Mouse (Mus musculus) heart, embryonic 11.5 days (tissue): ENCODE results near the gene Neurl1a. TPM values are rescaled to one million over a fixed set of nuclear protein-coding genes. Genes with fewer than 3 reads are reported as not detected.
"Not testable (repeated sequence)": the region's sequence is repeated elsewhere in the genome, so short reads cannot be mapped to it uniquely, and the experiment has no call there.

Source experiments
- ATAC-seq: fragments of 200-750 bp; cut with Nextera tagmentation; replicated peaks from 2 replicates; pipeline ENCODE4 v1.8.0; 2017; ENCODE audit warnings: moderate library complexity; ENCODE audit not compliant: insufficient number of reproducible peaks, low FRiP score, low TSS enrichment
- H3K27ac ChIP-seq: fragments of 300-500 bp; sonication (generic); 2 replicates; pipeline ENCODE4 v1.5.1; 2014; ENCODE audit warnings: mild to moderate bottlenecking, low read depth, low read length
- H3K27me3 ChIP-seq: fragments of 300-500 bp; sonication (generic); 2 replicates; pipeline ENCODE4 v1.6.1; 2014; ENCODE audit warnings: mild to moderate bottlenecking, low read length, mixed read lengths; ENCODE audit not compliant: control insufficient read depth, insufficient read depth
- H3K36me3 ChIP-seq: fragments of 300-500 bp; sonication (generic); 2 replicates; pipeline ENCODE4 v1.6.1; 2014; ENCODE audit warnings: mild to moderate bottlenecking, low read length, moderate library complexity, mixed read lengths; ENCODE audit not compliant: control insufficient read depth, insufficient read depth
- H3K4me1 ChIP-seq: fragments of 300-500 bp; sonication (generic); 2 replicates; pipeline ENCODE4 v1.6.1; 2014; ENCODE audit warnings: low read length; ENCODE audit not compliant: control insufficient read depth, insufficient read depth
- H3K4me2 ChIP-seq: fragments of 300-500 bp; sonication (generic); 2 replicates; pipeline ENCODE4 v1.6.1; 2014; ENCODE audit warnings: mild to moderate bottlenecking, moderate library complexity
- H3K4me3 ChIP-seq: fragments of 300-500 bp; sonication (generic); 2 replicates; pipeline ENCODE4 v1.5.1; 2014; ENCODE audit warnings: low read depth, low read length
- H3K9ac ChIP-seq: fragments of 300-500 bp; sonication (generic); 2 replicates; pipeline ENCODE4 v1.6.1; 2014; ENCODE audit warnings: mild to moderate bottlenecking, low read depth, low read length, moderate library complexity
- H3K9me3 ChIP-seq: fragments of 300-500 bp; sonication (generic); replicated peaks from 2 replicates; pipeline ENCODE4 v1.6.1; 2016; ENCODE audit warnings: low read length; ENCODE audit not compliant: control insufficient read depth
- WGBS: fragments of 180-500 bp; shearing (Covaris S2); extraction: QIAGEN DNeasy Blood & Tissue Kit; methylation state at CpG from one replicate; pipeline ENCODE4 v1.1.7; 2014; ENCODE audit not compliant: insufficient replicate concordance; 5-methylcytosine and 5-hydroxymethylcytosine counted together
- polyA plus RNA-seq: library from polyadenylated mRNA; unstranded; fragments of >200 nt; fragmentation: Nextera tagmentation; extraction: Ambion mirVana; gene quantifications from 2 replicates; pipeline ENCODE4 v1.2.1, GENCODE M21; 2014

Gene Neurl1a
- polyA plus RNA-seq, 1 experiment from 2014 or later = 3.2 TPM

GRCm38 (mm10) chr19:47139611-47140010 lies 39.0 kb upstream of the Neurl1a start:
- WGBS = 20% methylated on average over 7 of the region's 7 CpGs
- not testable (repeated sequence) for H3K36me3 ChIP-seq, H3K9me3 ChIP-seq, ATAC-seq, H3K9ac ChIP-seq, H3K27me3 ChIP-seq, H3K27ac ChIP-seq, H3K4me3 ChIP-seq, H3K4me2 ChIP-seq
- H3K4me1 ChIP-seq = peaks cover 15% of the 10 kb centered on the region

- Histone ChIP-seq H3K9ac (no peak overlapping the region), H3K27me3 (peaks cover 5% of the 10 kb centered on the region), H3K4me1 (peaks cover 8% of the 10 kb centered on the region), H3K36me3 (no peaks in the 10 kb centered on the region), H3K4me2 (no peak overlapping the region), H3K9me3 (no peaks in the 10 kb centered on the region), H3K27ac (no peak overlapping the region), H3K4me3 (no peak overlapping the region)
- WGBS = 72% methylated on average over 6 of the region's 6 CpGs
- no peak for ATAC-seq
These were observed 36.2 kb upstream of the Neurl1a start for GRCm38 (mm10) chr19:47142438-47142837.

GRCm38 (mm10) chr19:47144154-47144553 lies 34.5 kb upstream of the Neurl1a start, which contains the start of gene Calhm1:
Gene Calhm1, minus strand, starts transcription at chr19:47144254.
- Histone ChIP-seq H3K27me3 (peaks cover 5% of the 10 kb centered on the region), H3K4me1 (no peaks in the 10 kb centered on the region), H3K9ac (no peak within 1 kb of the TSS), H3K4me2 (no peak within 1 kb of the TSS), H3K27ac (no peak within 1 kb of the TSS), H3K36me3 (no peaks in the 10 kb centered on the region), H3K4me3 (no peak within 1 kb of the TSS), H3K9me3 (no peaks in the 10 kb centered on the region)
- 92% methylated on average over 6 of the region's 6 CpGs for WGBS
- ATAC-seq = no peak

- 0 out of 2 replicates have a peak, but pooled peaks cover 3% of the 10 kb centered on the region for H3K4me1 ChIP-seq
- ATAC-seq = no peak
- H3K27ac ChIP-seq = no peak overlapping the region
- H3K9me3 ChIP-seq = no peaks in the 10 kb centered on the region
- no peak overlapping the region for H3K9ac ChIP-seq
- H3K36me3 ChIP-seq = no peaks in the 10 kb centered on the region
- H3K4me3 ChIP-seq = no peak overlapping the region
- 77% methylated on average over 5 of the region's 5 CpGs for WGBS
- peaks cover 3% of the 10 kb centered on the region for H3K27me3 ChIP-seq
- H3K4me2 ChIP-seq = no peak overlapping the region
These were observed 30.3 kb upstream of the Neurl1a start for GRCm38 (mm10) chr19:47148267-47148847.

GRCm38 (mm10) chr19:47149854-47150253 lies 28.8 kb upstream of the Neurl1a start:
- Histone ChIP-seq H3K4me3 (no peak overlapping the region), H3K4me2 (no peak overlapping the region), H3K9me3 (no peaks in the 10 kb centered on the region), H3K27ac (no peak overlapping the region), H3K4me1 (0 out of 2 replicates have a peak, but pooled peaks cover 3% of the 10 kb centered on the region), H3K27me3 (peaks cover 3% of the 10 kb centered on the region), H3K36me3 (no peaks in the 10 kb centered on the region), H3K9ac (no peak overlapping the region)
- no peak for ATAC-seq
- 45% methylated on average over 4 of the region's 4 CpGs for WGBS

- H3K4me3 ChIP-seq = peak overlapping the region; percentile 32
- 0 out of 2 replicates have a peak, but pooled peaks cover 3% of the 10 kb centered on the region for H3K4me1 ChIP-seq
- H3K27me3 ChIP-seq = peaks cover 3% of the 10 kb centered on the region
- peak overlapping the region; percentile 30; the same call in 1 of the 2 replicates for H3K9ac ChIP-seq
- no peak for ATAC-seq
- H3K27ac ChIP-seq = no peak overlapping the region
- H3K4me2 ChIP-seq = peak overlapping the region; percentile 62
- H3K9me3 ChIP-seq = no peaks in the 10 kb centered on the region
- WGBS = 21% methylated on average over 32 of the region's 32 CpGs
- H3K36me3 ChIP-seq = no peaks in the 10 kb centered on the region
These were observed 27.1 kb upstream of the Neurl1a start for GRCm38 (mm10) chr19:47151332-47152061.

- no peaks in the 10 kb centered on the region for H3K9me3 ChIP-seq
- no peak overlapping the region for H3K27ac ChIP-seq
These were observed 26.6 kb upstream of the Neurl1a start for GRCm38 (mm10) chr19:47152062-47152369.

GRCm38 (mm10) chr19:47153767-47154166 lies 24.9 kb upstream of the Neurl1a start:
- Histone ChIP-seq H3K27me3 (peaks cover 3% of the 10 kb centered on the region), H3K4me3 (no peak overlapping the region), H3K4me1 (0 out of 2 replicates have a peak, but pooled peaks cover 3% of the 10 kb centered on the region), H3K9me3 (no peaks in the 10 kb centered on the region), H3K4me2 (no peak overlapping the region), H3K36me3 (no peaks in the 10 kb centered on the region), H3K27ac (no peak overlapping the region), H3K9ac (no peak overlapping the region)
- 80% methylated on average over 7 of the region's 7 CpGs for WGBS
- ATAC-seq = no peak

More at GRCm38 (mm10) chr19:47152062-47152369, 26.6 kb upstream of the Neurl1a start:
- WGBS = 58% methylated on average over 12 of the region's 12 CpGs
- Histone ChIP-seq H3K9ac (no peak overlapping the region), H3K27me3 (peaks cover 3% of the 10 kb centered on the region), H3K36me3 (no peaks in the 10 kb centered on the region), H3K4me2 (peak overlapping the region; percentile 62), H3K4me1 (0 out of 2 replicates have a peak, but pooled peaks cover 3% of the 10 kb centered on the region), H3K4me3 (peak overlapping the region; percentile 32; the same call in 1 of the 2 replicates)
- no peak for ATAC-seq
